Mouse (Mus musculus): ENCODE data around the gene Stk38.

Gene Stk38

GRCm38 (mm10) chr17:28951831-28952799 is 55.7 kb downstream of the Stk38 start, which contains the start of gene Kctd20:
Kctd20 (plus strand) TSS chr17:28951950.
- peak; percentile 81 to 84 for DNase-seq

DNA sequence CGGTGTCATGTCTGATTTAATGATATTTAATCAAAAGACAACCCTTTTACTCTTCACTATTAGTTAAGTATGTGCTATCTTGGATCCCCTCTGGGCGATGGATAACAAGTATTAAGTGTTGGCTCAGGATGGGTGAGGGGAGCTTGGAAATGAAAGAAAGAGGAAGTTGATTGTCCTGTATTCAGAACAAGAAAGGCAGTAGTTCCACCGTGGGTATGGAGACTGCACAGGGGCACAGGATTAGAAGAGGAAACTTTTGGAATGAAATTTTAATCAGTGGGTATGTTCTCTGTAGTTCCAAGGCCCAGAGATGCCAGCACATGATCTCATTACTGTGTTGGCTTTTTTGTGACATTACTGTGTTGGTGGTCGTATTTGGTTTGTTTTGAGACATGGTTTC is 57.0 kb downstream of the Stk38 start:
- no peak for DNase-seq

DNA sequence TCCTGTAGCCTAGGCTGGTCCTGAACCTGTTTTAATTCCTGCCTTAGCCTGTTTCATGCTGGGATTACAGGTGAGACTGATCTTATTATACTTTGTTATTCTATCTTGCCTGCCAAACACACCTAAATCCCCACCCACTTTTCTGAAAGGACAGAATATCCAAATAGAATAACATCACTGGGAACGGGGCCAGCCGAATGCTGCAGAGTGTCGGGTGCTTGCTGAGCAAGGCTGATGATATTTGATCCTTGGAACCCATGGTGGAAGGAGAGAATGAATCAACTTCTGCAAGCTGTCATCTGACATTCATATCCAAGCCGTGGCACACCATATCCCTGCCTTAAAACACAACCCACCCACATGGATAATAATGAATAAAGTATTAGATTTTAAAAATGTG is 59.1 kb downstream of the Stk38 start:
- no peak for DNase-seq

- DNase-seq, result no peak
These were observed 60.5 kb downstream of the Stk38 start for GRCm38 (mm10) chr17:28947011-28947939.

DNA sequence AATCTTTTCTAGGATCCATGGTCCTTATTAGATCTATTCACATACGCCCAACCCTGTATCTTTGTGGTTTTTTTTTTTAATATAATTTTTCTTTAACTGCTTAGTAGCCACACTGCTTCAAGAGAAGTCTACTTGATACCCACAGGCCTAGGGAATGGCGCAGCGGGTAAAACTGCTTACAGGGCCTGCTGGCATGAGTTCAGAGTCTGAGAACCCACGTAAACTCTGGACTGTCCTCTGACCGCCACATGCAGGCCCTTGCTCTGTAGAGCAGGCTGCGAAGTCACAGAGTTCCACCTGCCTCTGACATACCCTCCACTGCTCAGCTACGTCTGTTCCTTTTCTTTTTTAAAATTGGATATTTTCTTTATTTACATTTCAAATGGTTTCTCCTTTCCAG is 63.3 kb downstream of the Stk38 start:
- no peak for DNase-seq

DNA sequence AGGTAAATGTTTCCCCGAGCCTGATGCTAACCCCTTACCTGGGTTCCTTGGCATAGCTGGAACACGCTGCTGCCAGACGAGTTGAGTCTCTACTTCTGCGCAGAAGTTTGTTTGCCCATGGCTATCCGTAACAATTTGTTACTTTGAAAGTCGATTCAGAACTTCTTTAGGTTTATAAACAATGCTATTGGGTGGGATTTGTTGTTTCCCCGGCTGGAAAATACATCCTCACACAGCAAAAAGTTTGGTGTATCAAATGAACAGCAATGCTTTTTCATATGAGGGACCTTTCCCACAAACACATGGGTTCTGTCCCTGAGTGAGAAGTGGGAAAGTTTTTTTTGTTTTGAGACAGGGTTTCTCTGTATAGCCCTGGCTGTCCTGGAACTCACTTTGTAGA is 64.1 kb downstream of the Stk38 start, which contains the start of gene Pxt1:
Pxt1 (minus strand) TSS at position 101 of the 400 bp plus-strand sequence.
- DNase-seq, result no peak

GRCm38 (mm10) chr17:28942101-28942500 is 65.7 kb downstream of the Stk38 start:
- no peak for DNase-seq

GRCm38 (mm10) chr17:28940776-28941555 is 66.8 kb downstream of the Stk38 start:
- no peak for DNase-seq

DNA sequence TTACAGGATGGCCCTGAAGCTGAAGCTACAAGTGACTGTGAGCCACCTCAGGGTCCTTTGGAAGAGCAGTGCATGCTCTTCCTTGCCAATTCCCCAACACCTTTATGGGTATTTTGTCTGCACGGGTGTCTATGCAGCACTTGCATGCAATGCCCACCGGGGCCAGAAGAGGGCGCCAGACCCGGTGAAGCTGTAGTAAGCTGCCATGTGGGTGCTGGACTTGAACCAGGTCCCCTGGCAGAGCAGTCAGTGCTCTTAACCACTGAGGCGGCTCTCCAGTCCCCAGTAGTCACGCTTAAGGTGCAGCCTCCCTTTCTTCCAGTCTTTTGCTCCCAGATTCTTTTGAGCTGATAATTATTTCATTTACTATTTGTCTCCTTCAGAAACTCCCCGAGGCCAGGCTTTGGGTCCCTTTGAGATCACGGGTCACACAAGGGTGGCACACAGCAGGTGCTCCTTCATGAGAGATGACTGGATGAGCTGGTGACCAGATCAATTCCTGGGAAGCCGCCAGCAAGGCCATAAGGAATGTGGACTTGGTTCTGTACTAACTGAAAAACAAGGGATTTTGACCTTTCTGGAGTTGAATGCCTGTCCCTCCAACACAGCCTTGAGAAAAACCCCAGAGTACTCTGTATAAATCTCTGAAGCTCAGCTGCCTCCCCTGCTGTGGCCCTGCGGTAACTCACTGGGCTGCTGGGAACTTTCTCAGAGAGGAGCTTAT is 71.0 kb downstream of the Stk38 start:
- DNase-seq, result peak in 1 of 2 experiments; percentile 21

GRCm38 (mm10) chr17:28936133-28936532 is 71.7 kb downstream of the Stk38 start:
- DNase-seq, result no peak

DNA sequence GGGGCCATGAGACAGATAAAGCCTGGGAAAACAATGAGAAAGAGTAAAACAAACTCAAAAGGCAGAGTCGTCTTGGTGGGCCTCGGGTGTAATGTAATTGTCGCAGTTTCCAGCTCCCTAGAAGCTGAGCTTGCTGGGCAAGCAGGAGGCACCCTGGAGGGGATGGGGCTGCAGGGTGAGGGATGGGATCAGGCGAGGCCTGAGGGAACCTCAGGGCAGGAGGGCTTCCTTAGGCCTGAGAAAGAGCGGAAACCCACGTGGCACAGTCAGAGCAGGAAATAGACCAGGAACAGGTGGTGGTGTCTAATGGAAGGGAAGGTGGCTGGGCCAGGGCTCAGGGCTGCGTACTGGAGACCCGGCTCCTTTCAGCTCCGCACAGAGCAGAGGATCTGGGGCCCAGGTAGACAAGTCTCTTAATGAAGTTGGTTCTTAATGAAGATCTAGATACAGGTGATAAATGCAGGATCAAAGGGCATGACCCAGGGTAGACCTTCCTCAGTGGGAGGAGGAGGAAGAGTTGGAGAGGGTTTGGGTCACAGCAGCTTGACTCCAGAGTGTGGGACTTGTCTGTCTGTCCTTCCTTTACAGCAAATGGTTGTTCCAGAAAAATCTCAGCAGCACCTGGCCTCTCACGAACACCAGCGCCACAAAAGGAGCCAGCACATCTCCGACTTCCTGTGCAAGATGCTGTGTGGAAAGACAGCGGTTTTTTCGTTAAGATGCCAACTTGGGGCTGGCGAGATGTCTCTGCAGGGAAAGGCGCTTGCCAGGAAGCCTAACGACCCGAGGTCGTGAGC is 73.5 kb downstream of the Stk38 start:
- no peak for DNase-seq

DNA sequence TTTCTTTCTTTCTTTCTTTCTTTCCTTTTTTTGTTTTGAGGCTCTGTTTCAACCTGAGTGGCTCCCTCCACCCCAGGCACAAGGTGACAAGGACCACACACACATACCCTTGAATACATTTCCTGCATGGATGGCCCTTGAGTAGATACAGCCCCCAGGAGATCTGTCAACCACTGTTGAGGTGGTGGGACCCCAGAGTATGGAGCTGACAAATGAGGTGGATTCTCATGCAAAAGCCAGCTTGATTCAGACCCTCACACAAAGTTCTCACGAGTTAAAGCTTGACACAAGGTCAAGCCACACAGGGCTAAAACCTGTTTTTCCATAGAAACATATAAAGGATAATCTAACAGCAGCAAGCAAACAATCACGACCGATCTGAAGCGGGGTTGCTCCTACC is 75.5 kb downstream of the Stk38 start:
- DNase-seq, result no peak

GRCm38 (mm10) chr17:28931436-28932211 is 76.2 kb downstream of the Stk38 start:
- no peak for DNase-seq

GRCm38 (mm10) chr17:28930392-28931074 is 77.3 kb downstream of the Stk38 start:
- DNase-seq, result no peak

GRCm38 (mm10) chr17:28929369-28929768 is 78.4 kb downstream of the Stk38 start:
- no peak for DNase-seq

DNA sequence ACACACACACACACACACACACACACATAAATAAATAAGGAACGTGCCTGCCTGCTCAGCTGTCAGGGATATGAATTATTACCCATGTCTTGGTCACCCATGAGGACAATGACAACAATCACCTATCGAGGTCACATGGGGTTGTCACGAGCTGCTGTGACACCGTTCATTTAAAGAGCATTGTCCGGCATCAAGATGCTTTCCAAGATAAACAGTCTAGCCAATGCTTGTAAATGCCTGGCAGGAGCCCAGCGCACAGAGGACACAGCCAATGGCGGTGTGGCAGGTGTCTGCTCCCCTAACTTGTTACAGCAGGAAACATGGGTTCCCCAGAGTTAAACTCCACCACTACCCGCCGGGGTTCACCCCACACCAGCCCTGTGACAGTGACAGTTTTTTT is 79.8 kb downstream of the Stk38 start:
- no peak for DNase-seq

DNA sequence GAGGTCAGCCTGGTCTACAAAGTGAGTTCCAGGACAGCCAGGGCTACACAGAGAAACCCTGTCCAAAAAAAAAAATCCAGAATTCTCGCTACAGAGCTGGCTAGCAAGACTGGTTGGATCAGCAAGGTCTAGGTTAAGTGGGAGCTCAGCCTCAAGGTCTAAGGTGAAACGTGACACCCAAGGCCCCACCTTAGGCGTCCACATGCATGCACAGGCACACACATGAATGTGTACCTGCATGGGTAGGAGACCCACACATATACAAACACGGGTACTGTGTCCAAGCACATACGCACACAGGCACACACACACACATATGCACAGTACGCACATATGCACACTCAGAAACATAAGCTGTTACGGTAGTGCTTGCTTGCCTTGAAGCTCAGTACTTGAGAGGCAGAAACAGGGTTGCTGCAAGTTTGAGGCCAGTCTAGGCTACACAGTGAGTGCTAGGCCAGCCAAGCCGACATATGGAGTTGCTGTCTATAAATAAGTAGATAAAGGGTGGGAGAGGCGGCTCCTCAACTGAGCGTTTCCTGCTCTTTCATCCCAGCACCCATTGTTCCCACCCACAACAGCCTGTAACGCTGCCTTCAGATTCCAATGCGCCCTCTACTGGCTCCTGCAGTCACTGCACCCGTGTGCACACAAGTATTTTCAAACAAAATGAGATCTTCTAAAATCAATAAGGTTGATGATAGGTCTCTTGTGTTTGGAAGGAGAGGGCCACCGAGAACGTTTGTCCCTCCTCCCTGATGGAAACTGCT is 80.7 kb downstream of the Stk38 start:
- DNase-seq, result peak; percentile 24 to 32

DNA sequence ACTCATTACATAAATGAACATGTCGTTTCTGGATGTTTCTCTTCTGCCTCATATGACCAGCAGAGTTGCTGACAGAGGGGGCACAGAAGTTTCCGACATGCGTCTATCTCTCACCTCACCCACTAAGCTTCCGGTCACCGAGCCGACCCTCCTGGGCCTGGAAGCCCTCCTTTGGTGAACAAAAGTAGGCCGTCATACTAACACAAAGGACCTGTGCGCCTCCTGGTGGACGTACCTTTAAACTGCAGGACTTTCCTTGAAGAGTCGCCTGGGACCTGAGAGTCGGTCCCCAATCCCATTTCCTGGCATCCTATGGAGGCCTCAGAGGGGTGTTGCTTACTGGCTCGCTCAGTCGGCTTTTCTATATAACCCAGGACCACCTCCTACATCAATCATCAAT is 81.4 kb downstream of the Stk38 start:
- peak; percentile 36 to 63 for DNase-seq
